Mouse (Mus musculus) lung, adult 2 months (tissue): Measurements from ENCODE around the gene Il17rb.

ENCODE experiments used
- CTCF ChIP-seq: fragments of 200-500 bp; IDR thresholded peaks from 2 replicates; pipeline ENCODE4 v1.5.1; 2011; ENCODE audit warnings: mild to moderate bottlenecking, low read length, control low read depth; ENCODE audit not compliant: insufficient read depth
- POLR2A ChIP-seq: fragments of 200-500 bp; IDR thresholded peaks from 2 replicates; pipeline ENCODE4 v1.6.1; 2011; ENCODE audit warnings: low read depth, mild to moderate bottlenecking, control low read depth, low read length, borderline replicate concordance; ENCODE audit errors: extremely low read depth

- TF ChIP-seq CTCF (no peak), POLR2A (no peak)
Measured at GRCm38 (mm10) chr14:30018463-30018801, 9.7 kb upstream of the Il17rb start.
